Mouse (Mus musculus): ENCODE measurements around the gene Stkld1. TPM values are rescaled to one million over a fixed set of nuclear protein-coding genes. Genes with fewer than 3 reads are reported as not detected.
"Not testable (repeated sequence)": the region's sequence is repeated elsewhere in the genome, so short reads cannot be mapped to it uniquely, and the experiment has no call there.

The Stkld1 gene
- polyA plus RNA-seq (2014; fragmentation: Nextera tagmentation; extraction: Ambion mirVana): 0.10 and 0.14 TPM in 2 replicates

GRCm38 (mm10) chr2:26933304-26934055, at the start of gene Stkld1, which contains the start of gene Surf4:
TSS of gene Stkld1 (plus strand) at chr2:26934047.
TSS of gene Surf4 (minus strand) at chr2:26933928.
- peak within 1 kb of the TSS; percentile 100 for H3K9ac ChIP-seq (ENCODE audit: low read depth, low read length)
- peak within 1 kb of the TSS; percentile 88 for H3K27ac ChIP-seq (ENCODE audit: low read depth, low read length)
- H3K4me2 ChIP-seq: peak within 1 kb of the TSS; percentile 81
- ATAC-seq (replicated peaks; ENCODE audit: insufficient number of reproducible peaks, low FRiP score, low TSS enrichment): peak; percentile 95
- H3K4me3 ChIP-seq (ENCODE audit: low read depth, low read length): peak within 1 kb of the TSS; percentile 99
- no peaks in the 10 kb centered on the region for H3K9me3 ChIP-seq (replicated peaks; ENCODE audit: control insufficient read depth, low read length)
- H3K27me3 ChIP-seq (ENCODE audit: control insufficient read depth, insufficient read depth, low read length): no peaks in the 10 kb centered on the region
- 1% methylated on average over 50 of the region's 70 CpGs for WGBS (ENCODE audit: insufficient replicate concordance)
- peaks cover 17% of the 10 kb centered on the region for H3K36me3 ChIP-seq (ENCODE audit: control insufficient read depth, insufficient read depth, low read length)
- H3K4me1 ChIP-seq (ENCODE audit: control insufficient read depth, insufficient read depth, low read length): peaks cover 20% of the 10 kb centered on the region

- not testable (repeated sequence) for H3K27me3 ChIP-seq (ENCODE audit: control insufficient read depth, insufficient read depth, low read length); H3K4me2 ChIP-seq; H3K4me3 ChIP-seq (ENCODE audit: low read depth, low read length); H3K27ac ChIP-seq (ENCODE audit: low read depth, low read length); H3K9me3 ChIP-seq (replicated peaks; ENCODE audit: control insufficient read depth, low read length); H3K4me1 ChIP-seq (ENCODE audit: control insufficient read depth, insufficient read depth, low read length); H3K36me3 ChIP-seq (ENCODE audit: control insufficient read depth, insufficient read depth, low read length); H3K9ac ChIP-seq (ENCODE audit: low read depth, low read length); ATAC-seq (replicated peaks; ENCODE audit: insufficient number of reproducible peaks, low FRiP score, low TSS enrichment)
- WGBS (ENCODE audit: insufficient replicate concordance): 94% methylated on average over 2 of the region's 2 CpGs
These were observed 48.3 kb upstream of the Stkld1 start for GRCm38 (mm10) chr2:26885541-26885940.

GRCm38 (mm10) chr2:26886170-26886569, 47.7 kb upstream of the Stkld1 start:
- not testable (repeated sequence) for H3K4me2 ChIP-seq; H3K27me3 ChIP-seq (ENCODE audit: control insufficient read depth, insufficient read depth, low read length); ATAC-seq (replicated peaks; ENCODE audit: insufficient number of reproducible peaks, low FRiP score, low TSS enrichment); H3K4me1 ChIP-seq (ENCODE audit: control insufficient read depth, insufficient read depth, low read length); H3K36me3 ChIP-seq (ENCODE audit: control insufficient read depth, insufficient read depth, low read length); H3K9ac ChIP-seq (ENCODE audit: low read depth, low read length); H3K9me3 ChIP-seq (replicated peaks; ENCODE audit: control insufficient read depth, low read length); H3K4me3 ChIP-seq (ENCODE audit: low read depth, low read length); H3K27ac ChIP-seq (ENCODE audit: low read depth, low read length)
- WGBS (ENCODE audit: insufficient replicate concordance): 84% methylated on average over 4 of the region's 4 CpGs

- H3K4me2 ChIP-seq: no peak overlapping the region
- peaks cover 44% of the 10 kb centered on the region for H3K36me3 ChIP-seq (ENCODE audit: control insufficient read depth, insufficient read depth, low read length)
- H3K9me3 ChIP-seq (replicated peaks; ENCODE audit: control insufficient read depth, low read length): no peaks in the 10 kb centered on the region
- no peak for ATAC-seq (replicated peaks; ENCODE audit: insufficient number of reproducible peaks, low FRiP score, low TSS enrichment)
- no peak overlapping the region for H3K9ac ChIP-seq (ENCODE audit: low read depth, low read length)
- WGBS (ENCODE audit: insufficient replicate concordance): 86% methylated on average over 4 of the region's 4 CpGs
- no peak overlapping the region for H3K4me3 ChIP-seq (ENCODE audit: low read depth, low read length)
- H3K4me1 ChIP-seq (ENCODE audit: control insufficient read depth, insufficient read depth, low read length): no peaks in the 10 kb centered on the region
- no peak overlapping the region for H3K27ac ChIP-seq (ENCODE audit: low read depth, low read length)
- no peaks in the 10 kb centered on the region for H3K27me3 ChIP-seq (ENCODE audit: control insufficient read depth, insufficient read depth, low read length)
These were observed 37.9 kb upstream of the Stkld1 start for GRCm38 (mm10) chr2:26895898-26896297.

GRCm38 (mm10) chr2:26900731-26901130, 33.1 kb upstream of the Stkld1 start:
- H3K36me3 ChIP-seq (ENCODE audit: control insufficient read depth, insufficient read depth, low read length): peaks cover 23% of the 10 kb centered on the region
- no peak overlapping the region for H3K27ac ChIP-seq (ENCODE audit: low read depth, low read length)
- H3K9me3 ChIP-seq (replicated peaks; ENCODE audit: control insufficient read depth, low read length): no peaks in the 10 kb centered on the region
- no peak overlapping the region for H3K9ac ChIP-seq (ENCODE audit: low read depth, low read length)
- no peak overlapping the region for H3K4me2 ChIP-seq
- no peak for ATAC-seq (replicated peaks; ENCODE audit: insufficient number of reproducible peaks, low FRiP score, low TSS enrichment)
- peaks cover 15% of the 10 kb centered on the region for H3K4me1 ChIP-seq (ENCODE audit: control insufficient read depth, insufficient read depth, low read length)
- no peaks in the 10 kb centered on the region for H3K27me3 ChIP-seq (ENCODE audit: control insufficient read depth, insufficient read depth, low read length)
- H3K4me3 ChIP-seq (ENCODE audit: low read depth, low read length): no peak overlapping the region
- WGBS (ENCODE audit: insufficient replicate concordance): 56% methylated on average over 1 of the region's 1 CpGs

GRCm38 (mm10) chr2:26901834-26902400, 31.9 kb upstream of the Stkld1 start:
- ATAC-seq (replicated peaks; ENCODE audit: insufficient number of reproducible peaks, low FRiP score, low TSS enrichment): no peak
- Histone ChIP-seq H3K36me3 (ENCODE audit: control insufficient read depth, insufficient read depth, low read length) (peaks cover 23% of the 10 kb centered on the region), H3K4me3 (ENCODE audit: low read depth, low read length) (peak overlapping the region; percentile 90), H3K27ac (ENCODE audit: low read depth, low read length) (peak overlapping the region; percentile 70; the same call in 1 of the 2 replicates), H3K4me1 (ENCODE audit: control insufficient read depth, insufficient read depth, low read length) (peaks cover 15% of the 10 kb centered on the region), H3K4me2 (peak overlapping the region; percentile 86), H3K27me3 (ENCODE audit: control insufficient read depth, insufficient read depth, low read length) (no peaks in the 10 kb centered on the region), H3K9ac (ENCODE audit: low read depth, low read length) (peak overlapping the region; percentile 89), H3K9me3 (replicated peaks; ENCODE audit: control insufficient read depth, low read length) (no peaks in the 10 kb centered on the region)
- WGBS (ENCODE audit: insufficient replicate concordance): 7% methylated on average over 7 of the region's 7 CpGs

GRCm38 (mm10) chr2:26902467-26903220, 31.2 kb upstream of the Stkld1 start, which contains the start of gene Surf6:
TSS of gene Surf6 (minus strand) at chr2:26902879.
- H3K4me2 ChIP-seq: peak within 1 kb of the TSS; percentile 86
- ATAC-seq (replicated peaks; ENCODE audit: insufficient number of reproducible peaks, low FRiP score, low TSS enrichment): peak; percentile 86
- H3K27me3 ChIP-seq (ENCODE audit: control insufficient read depth, insufficient read depth, low read length): no peaks in the 10 kb centered on the region
- peak within 1 kb of the TSS; percentile 90 for H3K4me3 ChIP-seq (ENCODE audit: low read depth, low read length)
- H3K9me3 ChIP-seq (replicated peaks; ENCODE audit: control insufficient read depth, low read length): no peaks in the 10 kb centered on the region
- under 1% methylated on average over 41 of the region's 41 CpGs for WGBS (ENCODE audit: insufficient replicate concordance)
- H3K9ac ChIP-seq (ENCODE audit: low read depth, low read length): peak within 1 kb of the TSS; percentile 89
- H3K27ac ChIP-seq (ENCODE audit: low read depth, low read length): peak within 1 kb of the TSS; percentile 70
- H3K36me3 ChIP-seq (ENCODE audit: control insufficient read depth, insufficient read depth, low read length): peaks cover 21% of the 10 kb centered on the region
- H3K4me1 ChIP-seq (ENCODE audit: control insufficient read depth, insufficient read depth, low read length): peaks cover 15% of the 10 kb centered on the region

- Histone ChIP-seq H3K27me3 (ENCODE audit: control insufficient read depth, insufficient read depth, low read length) (no peaks in the 10 kb centered on the region), H3K4me2 (peak overlapping the region; percentile 86), H3K4me3 (ENCODE audit: low read depth, low read length) (peak overlapping the region; percentile 90), H3K9me3 (replicated peaks; ENCODE audit: control insufficient read depth, low read length) (no peaks in the 10 kb centered on the region), H3K36me3 (ENCODE audit: control insufficient read depth, insufficient read depth, low read length) (peaks cover 19% of the 10 kb centered on the region), H3K4me1 (ENCODE audit: control insufficient read depth, insufficient read depth, low read length) (peaks cover 15% of the 10 kb centered on the region), H3K9ac (ENCODE audit: low read depth, low read length) (peak overlapping the region; percentile 89), H3K27ac (ENCODE audit: low read depth, low read length) (peak overlapping the region; percentile 70)
- WGBS (ENCODE audit: insufficient replicate concordance): 16% methylated on average over 7 of the region's 7 CpGs
- ATAC-seq (replicated peaks; ENCODE audit: insufficient number of reproducible peaks, low FRiP score, low TSS enrichment): no peak
These were observed 30.5 kb upstream of the Stkld1 start for GRCm38 (mm10) chr2:26903311-26903710.
